Comparison of ENCODE assay signal across 9 mouse cellular contexts in the genomic region with DNA sequence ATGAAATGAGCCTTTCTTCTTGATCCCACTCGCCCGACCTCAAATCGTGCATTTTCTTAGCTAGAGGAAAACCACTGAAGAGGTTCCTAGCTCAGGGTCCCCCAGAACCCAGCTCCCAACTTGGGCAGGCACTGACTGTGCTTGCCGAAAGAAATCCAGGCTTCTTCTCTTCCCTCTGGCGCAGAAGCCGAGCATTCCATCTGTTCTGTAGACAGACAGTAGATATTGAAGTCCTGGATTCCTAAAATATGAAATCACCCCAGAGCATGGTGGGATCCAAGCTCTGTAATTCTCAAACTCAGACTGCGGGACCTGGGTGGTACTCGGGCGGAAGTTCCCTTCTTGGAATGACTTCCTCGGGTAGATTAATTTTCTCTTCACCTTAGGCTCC. TPM values are rescaled to one million over a fixed set of nuclear protein-coding genes. Genes with fewer than 3 reads are reported as not detected.
DNase-seq lines count a peak whose midpoint lies in the region; ATAC-seq lines count a peak whose summit lies in the region.
"Had no signal": no experiment of that assay in that cellular context is flagged by ENCODE, and none has a peak within 500 bp of the region (broad histone marks: within the 10 kb centered on the region; RNA-seq: fewer than 3 reads in every experiment).

No protein-coding gene starts in this region.

- H3K27me3 ChIP-seq in neural tube, embryonic 11.5 days (ENCODE audit: control insufficient read depth, insufficient read depth, low read length) = no peaks in the 10 kb centered on the region
- peaks cover 3% of the 10 kb centered on the region; the same call in 1 of the 2 replicates for H3K27me3 ChIP-seq in limb, embryonic 13.5 days
- no peaks in the 10 kb centered on the region for H3K27me3 ChIP-seq in stomach, embryonic 16.5 days (ENCODE audit: control insufficient read depth, insufficient read depth, low read length)

- peak; percentile 12 for DNase-seq in embryo, embryonic 10.5 days (ENCODE audit: low spot score)
- DNase-seq in embryo, embryonic 11 days = no peak
- no peak for DNase-seq in neural tube, embryonic 11.5 days (ENCODE audit: low spot score)
- DNase-seq in neural tube, embryonic 10.5 days (ENCODE audit: extremely low spot score, low spot score) = no peak
- no peak for DNase-seq in frontal cortex, postnatal 14 days (ENCODE audit: low spot score in 2 of 2)
- DNase-seq in layer of hippocampus, adult 8-10 months (ENCODE audit: low spot score in 2 of 2) = no peak

- peak overlapping the region; percentile 39; the same call in 1 of the 2 replicates for H3K4me2 ChIP-seq in neural tube, embryonic 11.5 days (ENCODE audit: low read depth)
- H3K4me2 ChIP-seq in limb, embryonic 13.5 days (replicated peaks) = peak overlapping the region; percentile 61
- H3K4me2 ChIP-seq in stomach, embryonic 16.5 days (ENCODE audit: low read depth, low read length) = no peak overlapping the region

- H3K9me3 ChIP-seq in neural tube, embryonic 11.5 days (ENCODE audit: control insufficient read depth, low read length) = no peaks in the 10 kb centered on the region
- no peaks in the 10 kb centered on the region for H3K9me3 ChIP-seq in limb, embryonic 13.5 days
- H3K9me3 ChIP-seq in stomach, embryonic 16.5 days (replicated peaks; ENCODE audit: control insufficient read depth, low read length) = no peaks in the 10 kb centered on the region

- H3K36me3 ChIP-seq in neural tube, embryonic 11.5 days (ENCODE audit: control insufficient read depth, insufficient read depth, low read length) = no peaks in the 10 kb centered on the region
- no peaks in the 10 kb centered on the region for H3K36me3 ChIP-seq in limb, embryonic 13.5 days
- no peaks in the 10 kb centered on the region for H3K36me3 ChIP-seq in stomach, embryonic 16.5 days (ENCODE audit: control insufficient read depth, insufficient read depth, low read length)

- H3K9ac ChIP-seq in neural tube, embryonic 11.5 days (ENCODE audit: low read length) = no peak overlapping the region
- H3K9ac ChIP-seq in limb, embryonic 13.5 days = no peak overlapping the region
- H3K9ac ChIP-seq in stomach, embryonic 16.5 days (ENCODE audit: low read length) = no peak overlapping the region

- no peak overlapping the region for H3K27ac ChIP-seq in neural tube, embryonic 11.5 days (ENCODE audit: low read depth, low read length)
- H3K27ac ChIP-seq in limb, embryonic 13.5 days = peak overlapping the region; percentile 56; the same call in 1 of the 2 replicates
- peak overlapping the region; percentile 49; the same call in 1 of the 2 replicates for H3K27ac ChIP-seq in stomach, embryonic 16.5 days (ENCODE audit: low read length)

- no peak; the same call in 1 of the 2 replicates for ATAC-seq in neural tube, embryonic 11.5 days (ENCODE audit: insufficient read depth, low FRiP score, low TSS enrichment)
- ATAC-seq in limb, embryonic 13.5 days (ENCODE audit: low FRiP score, low read depth) = 0 out of 2 replicates have a peak, but pooled peaks have one; percentile 18
- ATAC-seq in stomach, embryonic 16.5 days (ENCODE audit: insufficient read depth, low FRiP score) = no peak

- no peak overlapping the region for H3K4me3 ChIP-seq in neural tube, embryonic 11.5 days (ENCODE audit: low read depth, low read length)
- no peak overlapping the region for H3K4me3 ChIP-seq in limb, embryonic 13.5 days
- no peak overlapping the region for H3K4me3 ChIP-seq in stomach, embryonic 16.5 days (replicated peaks; ENCODE audit: low read length)

- WGBS in neural tube, embryonic 11.5 days = 51% methylated on average over 10 of the region's 10 CpGs
- WGBS in limb, embryonic 13.5 days = 44% methylated on average over 10 of the region's 10 CpGs
- 49% methylated on average over 10 of the region's 10 CpGs for WGBS in stomach, embryonic 16.5 days

- H3K4me1 ChIP-seq in neural tube, embryonic 11.5 days (ENCODE audit: control insufficient read depth, insufficient read depth, low read length) = peaks cover 8% of the 10 kb centered on the region; the same call in 1 of the 2 replicates
- H3K4me1 ChIP-seq in limb, embryonic 13.5 days = peaks cover 17% of the 10 kb centered on the region
- 0 out of 2 replicates have a peak, but pooled peaks cover 3% of the 10 kb centered on the region for H3K4me1 ChIP-seq in stomach, embryonic 16.5 days (ENCODE audit: control insufficient read depth, insufficient read depth, low read length)

RNA-seq across cellular contexts. Expression of a gene that starts 5.0 kb away (rescaled TPM):
- 143 and 154 TPM in 2 replicates for polyA plus RNA-seq in neural tube, embryonic 11.5 days (2014; fragmentation: Nextera tagmentation; extraction: Ambion mirVana)
- 2.4 and 3.7 TPM in 2 replicates for polyA plus RNA-seq in limb, embryonic 13.5 days (2015; fragmentation: Nextera tagmentation; extraction: Ambion mirVana)
- polyA plus RNA-seq in stomach, embryonic 16.5 days (2015; fragmentation: Nextera tagmentation; extraction: Ambion mirVana) = 14.2 and 19.3 TPM in 2 replicates
- total RNA-seq in layer of hippocampus, adult 8-10 months (2022) = 100 to 1,000 TPM; 153 to 187 (median 176) TPM

RNA-seq across cellular contexts. Expression of a gene that starts 7.0 kb away (rescaled TPM):
- polyA plus RNA-seq in neural tube, embryonic 11.5 days (2014; fragmentation: Nextera tagmentation; extraction: Ambion mirVana) = 9.3 and 9.5 TPM in 2 replicates
- polyA plus RNA-seq in limb, embryonic 13.5 days (2015; fragmentation: Nextera tagmentation; extraction: Ambion mirVana) = 1.8 and 2.0 TPM in 2 replicates
- polyA plus RNA-seq in stomach, embryonic 16.5 days (2015; fragmentation: Nextera tagmentation; extraction: Ambion mirVana) = 1.6 and 3.4 TPM in 2 replicates
- 1 to 10 TPM; 4.9 to 6.9 (median 6.0) TPM for total RNA-seq in layer of hippocampus, adult 8-10 months (2022)

RNA-seq across cellular contexts. Expression of a gene that starts 29.4 kb away (rescaled TPM):
- 0.23 and 0.41 TPM in 2 replicates for polyA plus RNA-seq in neural tube, embryonic 11.5 days (2014; fragmentation: Nextera tagmentation; extraction: Ambion mirVana)
- 0.73 and 0.94 TPM in 2 replicates for polyA plus RNA-seq in limb, embryonic 13.5 days (2015; fragmentation: Nextera tagmentation; extraction: Ambion mirVana)
- 0.41 and 0.56 TPM in 2 replicates for polyA plus RNA-seq in stomach, embryonic 16.5 days (2015; fragmentation: Nextera tagmentation; extraction: Ambion mirVana)
- total RNA-seq in layer of hippocampus, adult 8-10 months (2022) = under 1 TPM in 1 of 4 experiments, not detected in 3; 0.52 TPM
- total RNA-seq: layer of hippocampus, postnatal 25 days had no signal

RNA-seq across cellular contexts. Expression of a gene that starts 30.0 kb away (rescaled TPM):
- 64.7 and 68.3 TPM in 2 replicates for polyA plus RNA-seq in neural tube, embryonic 11.5 days (2014; fragmentation: Nextera tagmentation; extraction: Ambion mirVana)
- polyA plus RNA-seq in limb, embryonic 13.5 days (2015; fragmentation: Nextera tagmentation; extraction: Ambion mirVana) = 66.8 and 67.0 TPM in 2 replicates
- polyA plus RNA-seq in stomach, embryonic 16.5 days (2015; fragmentation: Nextera tagmentation; extraction: Ambion mirVana) = 67.8 and 71.8 TPM in 2 replicates
- 10 to 100 TPM; 34.8 to 42.3 (median 40.2) TPM for total RNA-seq in layer of hippocampus, adult 8-10 months (2022)
